Mouse (Mus musculus) T-helper 1 cell (primary cell): ENCODE data around the gene Ttc25.
"Not testable (repeated sequence)": the region's sequence is repeated elsewhere in the genome, so short reads cannot be mapped to it uniquely, and the experiment has no call there.

ENCODE experiments used
- in situ Hi-C: fragments of 300-600 bp; cut with MboI, MseI; formaldehyde crosslinking; loops from one replicate; pipeline ENCODE4 v1.15.1; 2025; ENCODE audit warnings: high pct_unique_total_duplicates

Gene Ttc25

DNA sequence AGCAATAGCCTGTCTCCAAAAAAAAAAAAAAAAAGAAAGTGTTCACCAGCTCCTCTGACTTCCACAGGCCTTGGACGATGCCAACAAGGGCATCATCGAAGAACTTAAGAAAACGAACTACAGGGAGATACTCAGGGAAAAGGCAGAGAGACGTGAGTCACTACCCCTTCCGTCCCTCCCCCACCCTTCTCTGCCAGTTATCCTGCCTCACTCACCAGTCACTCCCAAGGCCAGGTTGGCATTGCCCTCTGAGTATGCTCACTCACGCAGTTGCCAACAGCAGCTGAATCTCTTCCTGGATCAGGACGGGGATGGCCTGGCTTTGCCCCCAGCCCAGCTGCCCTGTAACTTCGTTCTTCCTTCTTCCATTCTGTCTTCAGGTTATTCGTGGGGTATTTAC, 24.4 kb downstream of the Ttc25 start:
- in situ Hi-C loops = loop anchor here (5.0 to 10.0 kb wide), 3 partner anchors 73 to 395 kb away; no protein-coding TSS in a partner anchor

GRCm38 (mm10) chr11:100570430-100571201, 25.2 kb downstream of the Ttc25 start:
- in situ Hi-C loops = no loop called here

- in situ Hi-C loops = no loop called here
Observed at GRCm38 (mm10) chr11:100571202-100571567, 25.8 kb downstream of the Ttc25 start.

DNA sequence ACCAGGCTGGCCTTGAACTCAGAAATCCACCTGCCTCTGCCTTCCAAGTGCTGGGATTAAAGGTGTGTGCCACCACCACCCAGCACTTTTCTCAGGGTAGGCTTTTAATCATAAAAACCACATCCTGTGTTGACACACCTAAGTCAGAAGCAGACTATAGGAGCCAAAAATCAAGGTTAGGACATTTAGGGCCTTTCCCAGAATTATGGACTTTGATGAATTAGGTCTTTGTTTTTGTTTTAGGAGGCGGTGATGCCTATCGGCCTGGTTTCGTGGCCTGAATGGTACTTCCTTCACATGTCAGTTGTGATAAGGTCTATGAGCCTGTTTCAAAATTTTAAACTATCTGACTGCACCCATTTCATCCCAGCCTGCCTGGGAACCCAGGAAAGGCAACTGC, 28.8 kb downstream of the Ttc25 start:
- in situ Hi-C loops = no loop called here

DNA sequence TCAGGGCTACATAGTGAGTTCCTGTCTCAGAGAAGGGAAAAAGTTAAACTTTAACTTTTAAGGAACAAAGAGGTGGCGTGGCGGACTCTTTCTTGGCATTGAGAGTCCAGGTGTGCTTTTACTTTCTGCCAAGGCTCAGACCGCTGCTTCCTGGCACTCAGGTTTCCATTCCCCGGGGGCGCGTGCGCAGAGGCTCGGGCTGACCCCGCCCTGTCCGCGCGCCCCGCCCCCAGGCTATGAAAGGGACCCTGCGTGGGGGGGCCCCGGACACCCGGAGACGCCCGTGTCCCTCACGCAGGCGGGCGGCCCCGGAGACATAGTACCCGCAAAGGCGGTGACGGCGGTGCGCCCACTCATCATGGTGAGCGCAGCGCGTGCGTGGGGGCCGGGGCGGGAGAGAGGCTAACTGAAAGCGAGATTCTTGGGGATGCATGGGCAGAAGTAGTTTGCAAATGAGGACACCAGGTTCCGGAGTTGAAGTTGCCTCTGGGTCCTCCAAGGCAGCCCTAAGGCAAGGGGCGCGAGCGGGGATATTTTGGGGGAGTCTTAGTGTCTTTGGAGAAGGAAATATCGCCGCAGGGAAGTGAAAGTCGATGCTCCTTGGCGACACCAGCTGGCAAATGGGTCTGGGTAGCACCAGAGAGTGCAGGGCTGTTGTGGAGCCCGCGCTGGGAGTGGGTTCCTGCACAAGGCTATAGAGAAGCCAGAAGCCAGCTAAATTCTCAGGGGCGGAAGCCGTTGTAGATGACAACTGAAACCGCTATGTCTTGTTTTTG, 29.5 kb downstream of the Ttc25 start, which contains the start of gene Cnp:
TSS of gene Cnp (plus strand) at position 197 of the 776 bp plus-strand sequence.
- in situ Hi-C loops = no loop called here

DNA sequence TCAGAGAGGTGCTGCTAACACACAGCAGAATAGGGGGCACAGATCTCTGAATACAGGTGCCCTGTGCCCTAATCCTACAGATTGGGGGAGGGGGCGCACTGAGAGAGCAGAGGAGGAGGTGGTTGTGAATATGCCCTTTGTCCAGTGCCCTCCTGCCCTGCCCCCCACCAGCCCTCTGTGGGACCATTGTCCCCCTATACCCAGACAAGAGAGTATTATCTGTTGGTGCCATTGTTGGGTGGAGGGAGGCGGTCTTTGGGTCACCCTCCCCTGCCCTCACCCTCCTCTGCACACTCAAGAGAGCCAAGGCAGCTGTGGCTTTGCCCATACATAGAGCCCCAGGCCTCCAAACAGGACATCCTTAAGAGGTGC, 30.1 kb downstream of the Ttc25 start:
- in situ Hi-C loops = no loop called here

DNA sequence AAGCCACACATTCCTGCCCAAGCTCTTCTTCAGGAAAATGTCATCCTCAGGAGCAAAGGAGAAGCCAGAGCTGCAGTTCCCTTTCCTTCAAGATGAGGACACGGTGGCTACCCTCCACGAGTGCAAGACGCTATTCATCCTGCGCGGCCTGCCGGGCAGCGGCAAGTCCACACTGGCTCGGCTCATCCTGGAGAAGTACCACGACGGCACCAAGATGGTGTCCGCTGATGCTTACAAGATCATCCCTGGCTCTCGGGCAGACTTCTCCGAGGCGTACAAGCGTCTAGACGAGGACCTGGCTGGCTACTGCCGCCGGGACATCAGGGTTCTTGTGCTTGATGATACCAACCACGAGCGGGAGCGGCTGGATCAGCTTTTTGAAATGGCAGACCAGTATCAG, 30.8 kb downstream of the Ttc25 start:
- in situ Hi-C loops = no loop called here

- in situ Hi-C loops = no loop called here
Observed at GRCm38 (mm10) chr11:100577852-100578599, 32.6 kb downstream of the Ttc25 start.

DNA sequence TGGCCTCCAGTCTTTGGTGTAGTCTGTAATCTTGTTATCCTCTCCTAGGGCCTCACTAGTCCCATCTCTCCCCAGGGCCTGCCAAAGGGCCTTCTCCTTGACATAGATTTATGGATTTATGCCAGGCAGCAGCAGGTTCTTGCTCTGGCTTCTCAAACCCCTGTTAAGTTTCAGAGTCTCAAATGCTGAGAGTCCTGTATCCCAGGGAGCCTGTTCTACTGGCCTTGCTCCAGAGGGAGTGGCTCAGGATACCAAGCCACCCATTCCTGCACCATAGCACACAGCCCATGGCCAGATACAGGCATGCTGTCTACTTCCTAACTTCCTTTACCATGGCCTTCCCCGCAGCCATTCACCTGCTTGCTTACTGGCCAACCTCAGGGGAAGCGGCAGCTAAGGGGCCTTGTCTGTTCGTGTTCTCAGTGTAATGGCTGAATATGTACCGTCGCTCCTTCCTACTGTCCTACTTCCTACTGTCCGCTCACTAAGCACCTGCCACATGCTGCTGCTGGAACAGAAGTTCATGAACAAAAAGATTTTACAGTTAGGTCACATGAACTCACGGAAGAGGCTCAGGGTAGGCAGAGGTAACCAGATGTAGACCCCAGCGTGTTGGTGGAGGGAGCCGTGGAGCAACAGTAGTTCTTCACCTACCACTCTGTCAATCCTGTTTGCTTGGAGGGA, 33.9 kb downstream of the Ttc25 start:
- in situ Hi-C loops = no loop called here

DNA sequence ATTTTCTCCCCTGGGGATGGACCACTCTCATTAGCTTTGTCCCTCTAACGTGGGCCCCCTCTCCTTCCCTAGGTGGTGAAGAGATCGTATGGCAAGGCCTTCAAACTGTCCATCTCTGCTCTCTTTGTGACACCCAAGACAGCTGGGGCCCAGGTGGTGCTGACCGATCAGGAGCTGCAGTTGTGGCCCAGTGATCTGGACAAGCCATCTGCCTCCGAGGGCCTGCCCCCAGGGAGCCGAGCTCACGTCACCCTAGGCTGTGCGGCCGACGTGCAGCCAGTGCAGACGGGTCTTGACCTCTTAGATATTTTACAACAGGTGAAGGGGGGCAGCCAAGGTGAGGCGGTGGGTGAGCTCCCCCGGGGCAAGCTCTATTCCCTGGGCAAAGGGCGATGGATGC, 34.9 kb downstream of the Ttc25 start:
- in situ Hi-C loops = no loop called here

GRCm38 (mm10) chr11:100581756-100582155, 36.3 kb downstream of the Ttc25 start:
- in situ Hi-C loops = no loop called here

GRCm38 (mm10) chr11:100582413-100582812, 37.0 kb downstream of the Ttc25 start:
- in situ Hi-C loops = not testable (repeated sequence)

- in situ Hi-C loops = no loop called here
Observed at GRCm38 (mm10) chr11:100582836-100583235, 37.4 kb downstream of the Ttc25 start.

GRCm38 (mm10) chr11:100584561-100584961, 39.2 kb downstream of the Ttc25 start:
- in situ Hi-C loops = no loop called here

DNA sequence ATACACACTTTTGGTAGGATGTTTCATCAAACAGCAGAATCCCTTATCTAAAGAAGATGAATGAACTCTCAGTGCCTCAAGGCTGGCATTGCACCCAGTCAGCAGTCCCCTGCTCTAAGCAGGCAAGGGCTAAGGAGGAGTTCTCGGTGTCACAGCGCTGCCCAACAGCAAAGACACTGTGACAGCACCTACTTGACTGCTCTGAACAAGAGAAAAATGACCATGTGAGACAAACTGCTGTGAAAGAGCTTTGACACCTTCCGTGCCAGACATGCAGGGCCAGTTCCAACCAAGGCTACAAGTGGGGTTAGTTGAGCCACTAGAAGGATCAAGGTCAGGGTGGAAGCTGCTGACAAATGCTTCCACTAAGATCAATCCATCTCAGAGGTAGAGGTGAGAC, 39.7 kb downstream of the Ttc25 start:
- in situ Hi-C loops = no loop called here

DNA sequence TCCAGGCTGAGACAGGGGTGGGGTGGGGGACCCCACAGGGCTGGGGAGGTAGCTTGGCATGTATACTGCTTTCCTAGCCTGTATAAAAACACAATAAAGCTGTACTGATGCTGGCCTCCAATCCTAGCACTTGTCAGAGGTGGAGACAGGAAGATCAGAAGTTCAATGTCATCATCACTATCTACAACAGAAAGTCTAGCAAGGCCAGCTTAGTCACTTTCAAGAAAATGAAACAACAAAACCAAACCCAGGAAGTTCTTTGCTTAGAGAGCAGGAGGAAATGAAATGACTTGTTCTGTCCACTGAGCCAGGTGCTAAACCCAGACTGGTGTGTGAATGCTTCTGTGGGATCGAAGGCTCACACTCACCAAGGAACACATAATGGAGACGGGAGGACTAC, 43.1 kb downstream of the Ttc25 start:
- in situ Hi-C loops = no loop called here

DNA sequence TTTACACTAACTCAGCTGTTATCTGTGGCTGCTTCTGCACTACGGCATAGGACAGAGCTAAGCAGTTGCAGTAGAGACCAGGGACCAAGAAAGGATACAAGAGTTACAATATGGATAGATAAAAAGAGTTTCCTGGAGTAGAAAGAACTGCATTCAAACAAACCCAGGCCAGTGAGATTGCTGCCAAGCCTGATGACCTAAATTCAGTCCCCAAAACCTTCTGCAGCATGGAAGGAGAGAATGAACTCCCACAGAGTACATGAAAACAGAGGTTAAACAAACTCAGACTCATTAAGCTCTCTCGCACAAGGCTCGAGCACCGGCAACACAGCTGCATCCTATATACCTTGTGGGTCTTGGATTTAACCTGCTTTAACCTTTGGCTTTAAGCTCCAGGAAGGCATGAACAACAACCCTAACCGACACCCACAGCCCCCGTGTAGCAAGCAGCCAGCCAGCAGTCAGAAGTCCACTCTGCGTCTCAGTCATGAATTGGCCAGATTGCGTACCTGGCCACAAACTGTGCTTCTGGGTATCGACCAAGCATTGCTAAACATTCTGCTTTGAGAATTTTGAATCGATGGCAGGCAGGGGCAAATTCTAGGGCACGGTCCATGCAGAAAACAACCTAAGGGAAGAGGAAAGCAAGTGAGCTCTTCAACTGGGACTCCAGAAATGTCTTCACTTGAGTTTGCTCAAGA, 47.1 kb downstream of the Ttc25 start:
- in situ Hi-C loops = no loop called here

GRCm38 (mm10) chr11:100594608-100595007, 49.2 kb downstream of the Ttc25 start:
- in situ Hi-C loops = no loop called here

GRCm38 (mm10) chr11:100595533-100595932, 50.1 kb downstream of the Ttc25 start:
- in situ Hi-C loops = no loop called here

DNA sequence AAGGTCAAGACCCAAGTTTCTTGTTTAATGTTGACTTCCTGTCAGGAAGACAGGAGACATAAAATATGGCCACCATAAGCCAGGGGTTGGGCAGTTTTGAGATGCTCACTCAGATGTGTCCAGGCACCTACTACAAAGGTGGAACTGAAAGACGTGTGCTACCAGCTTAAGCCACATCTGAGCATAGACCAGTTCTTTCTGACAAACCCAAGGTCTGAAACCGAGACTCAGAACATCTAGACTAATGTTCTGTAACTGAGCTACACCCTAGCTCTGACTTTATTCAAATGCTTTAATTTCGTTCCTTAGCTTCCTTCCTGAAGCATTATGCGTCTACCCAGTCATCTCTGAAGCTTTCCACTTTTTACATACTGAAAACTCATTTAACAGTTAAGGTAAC, 52.7 kb downstream of the Ttc25 start:
- in situ Hi-C loops = no loop called here

- in situ Hi-C loops = no loop called here
Observed at GRCm38 (mm10) chr11:100601372-100601771, 56.0 kb downstream of the Ttc25 start.
